ENCODE assay signal across 8 mouse cellular contexts in genomic region chr13:34332762-34333161, GRCm38 (mm10). TPM values are rescaled to one million over a fixed set of nuclear protein-coding genes. Genes with fewer than 3 reads are reported as not detected.
DNase-seq lines count a peak whose midpoint lies in the region; ATAC-seq and TF ChIP-seq lines count a peak whose summit lies in the region.
"Had no signal": no experiment of that assay in that cellular context is flagged by ENCODE, and none has a peak within 500 bp of the region (broad histone marks: within the 10 kb centered on the region; RNA-seq: fewer than 3 reads in every experiment).

No protein-coding gene starts in this region.

- H3K27ac ChIP-seq in midbrain, postnatal 0 days (ENCODE audit: low read depth, low read length), result no peak overlapping the region
- H3K27ac ChIP-seq: embryonic facial prominence, embryonic 15.5 days had no signal

- peak; percentile 81 to 84 for ATAC-seq in hematopoietic stem cell, adult 5-6 weeks (replicated peaks in 1 of 2; ENCODE audit: insufficient read depth in 1 of 2, low FRiP score in 2 of 2, low TSS enrichment in 1 of 2, low read depth in 1 of 2, poor library complexity in 2 of 2, severe bottlenecking in 2 of 2)
- ATAC-seq in midbrain, postnatal 0 days (ENCODE audit: low FRiP score), result peak; percentile 42

- WGBS in midbrain, postnatal 0 days, result 37% methylated on average over 7 of the region's 7 CpGs

- no peaks in the 10 kb centered on the region for H3K9me3 ChIP-seq in midbrain, postnatal 0 days (ENCODE audit: low read length)
- H3K9me3 ChIP-seq: embryonic facial prominence, embryonic 15.5 days had no signal

- no peak for TF ChIP-seq POLR2A in brain, embryonic 14.5 days (IDR thresholded peaks at IDR 0.05; ENCODE audit: borderline replicate concordance, extremely low read depth, insufficient read depth, insufficient read length, poor library complexity, severe bottlenecking)

- H3K4me2 ChIP-seq in midbrain, postnatal 0 days (ENCODE audit: low read depth, low read length, poor library complexity, severe bottlenecking), result no peak overlapping the region
- H3K4me2 ChIP-seq: embryonic facial prominence, embryonic 15.5 days had no signal

- DNase-seq in right cerebral cortex, adult 18-20 months, result peak; percentile 53
- DNase-seq in right cerebral cortex, postnatal 25 days, result no peak
- DNase-seq in brain, embryonic 14.5 days (ENCODE audit: low read depth), result peak; percentile 47
- peak; percentile 26 for DNase-seq in midbrain, postnatal 0 days (ENCODE audit: low spot score)
- no peak for DNase-seq in layer of hippocampus, postnatal 14 days (ENCODE audit: low spot score in 2 of 2)
- DNase-seq in B cell, adult 2 months, result no peak

- H3K36me3 ChIP-seq in midbrain, postnatal 0 days (ENCODE audit: insufficient read depth, low read length), result 0 out of 2 replicates have a peak, but pooled peaks cover 2% of the 10 kb centered on the region
- H3K36me3 ChIP-seq: embryonic facial prominence, embryonic 15.5 days had no signal

- no peak overlapping the region for H3K9ac ChIP-seq in midbrain, postnatal 0 days (replicated peaks; ENCODE audit: low read length, poor library complexity, severe bottlenecking)
- H3K9ac ChIP-seq: embryonic facial prominence, embryonic 15.5 days had no signal

- no peak for TF ChIP-seq CTCF in brain, embryonic 14.5 days (IDR thresholded peaks at IDR 0.05; ENCODE audit: borderline replicate concordance, extremely low read depth, insufficient read depth, insufficient read length)
- TF ChIP-seq CTCF in midbrain, postnatal 0 days (IDR thresholded peaks at IDR 0.05), result no peak

- H3K27me3 ChIP-seq in midbrain, postnatal 0 days (ENCODE audit: insufficient read depth, low read length), result no peaks in the 10 kb centered on the region
- H3K27me3 ChIP-seq: embryonic facial prominence, embryonic 15.5 days had no signal

- no peak overlapping the region for H3K4me3 ChIP-seq in midbrain, postnatal 0 days (ENCODE audit: low read depth, low read length)
- H3K4me3 ChIP-seq: embryonic facial prominence, embryonic 15.5 days had no signal

- H3K4me1 ChIP-seq in midbrain, postnatal 0 days (ENCODE audit: insufficient read depth, low read length), result peaks cover 3% of the 10 kb centered on the region; the same call in 1 of the 2 replicates
- H3K4me1 ChIP-seq: embryonic facial prominence, embryonic 15.5 days had no signal

RNA-seq across cellular contexts. Expression of gene Slc22a23, which starts 12.2 kb away (rescaled TPM):
- polyA plus RNA-seq in brain, embryonic 14.5 days (2012; rRNA removed), result 67.8 and 87.6 TPM in 2 replicates
- total RNA-seq in hematopoietic stem cell, adult 5-6 weeks (2017), result 4.2 and 5.1 TPM in 2 replicates
- 145 TPM in 2 replicates for total RNA-seq in midbrain, postnatal 0 days (2014; rRNA removed)
- polyA plus RNA-seq in midbrain, postnatal 0 days (2015; fragmentation: Nextera tagmentation; extraction: Ambion mirVana), result 13.2 and 14.9 TPM in 2 replicates
- total RNA-seq in layer of hippocampus, postnatal 14 days (2021), result 10 to 100 TPM; 50.9 to 53.6 TPM

Comparison
In these comparisons a context has a peak if more than half of its experiments do, and no peak if none do; other contexts are left out.
1. DNase-seq: peak in right cerebral cortex, adult 18-20 months (single experiment), brain, embryonic 14.5 days (single experiment) and midbrain, postnatal 0 days (single experiment); none in right cerebral cortex, postnatal 25 days (single experiment), layer of hippocampus, postnatal 14 days (0 of 2) and B cell, adult 2 months (0 of 2).